Mouse (Mus musculus): ENCODE results near the gene Arhgap35.

The Arhgap35 gene

GRCm38 (mm10) chr7:16468115-16468514 is 146.7 kb downstream of the Arhgap35 start:
- in situ Hi-C loops (cut with MboI) = no loop called here

- in situ Hi-C loops (cut with MboI) = no loop called here
Observed at GRCm38 (mm10) chr7:16466565-16466964, 148.2 kb downstream of the Arhgap35 start.

GRCm38 (mm10) chr7:16465568-16465967 is 149.2 kb downstream of the Arhgap35 start:
- in situ Hi-C loops (cut with MboI) = no loop called here

- in situ Hi-C loops (cut with MboI) = no loop called here
Observed at GRCm38 (mm10) chr7:16465160-16465559, 149.6 kb downstream of the Arhgap35 start.

- in situ Hi-C loops (cut with MboI) = no loop called here
Observed at GRCm38 (mm10) chr7:16463214-16463613, 151.6 kb downstream of the Arhgap35 start.

- in situ Hi-C loops (cut with MboI) = no loop called here
Observed at GRCm38 (mm10) chr7:16461705-16462104, 153.1 kb downstream of the Arhgap35 start.

- in situ Hi-C loops (cut with MboI) = no loop called here
Observed at GRCm38 (mm10) chr7:16461151-16461550, 153.6 kb downstream of the Arhgap35 start.

GRCm38 (mm10) chr7:16460566-16460965 is 154.2 kb downstream of the Arhgap35 start:
- in situ Hi-C loops (cut with MboI) = no loop called here

GRCm38 (mm10) chr7:16456289-16456688 is 158.5 kb downstream of the Arhgap35 start:
- in situ Hi-C loops (cut with MboI) = no loop called here

GRCm38 (mm10) chr7:16455016-16455415 is 159.8 kb downstream of the Arhgap35 start:
- in situ Hi-C loops (cut with MboI) = no loop called here

- in situ Hi-C loops (cut with MboI) = no loop called here
Observed at GRCm38 (mm10) chr7:16453118-16453711, 161.6 kb downstream of the Arhgap35 start.

- in situ Hi-C loops (cut with MboI) = no loop called here
Observed at GRCm38 (mm10) chr7:16452587-16453073, 162.2 kb downstream of the Arhgap35 start, which contains the start of gene Tmem160. Tmem160 (plus strand) TSS chr7:16452779.

- in situ Hi-C loops (cut with MboI) = no loop called here
Observed at GRCm38 (mm10) chr7:16451656-16452055, 163.1 kb downstream of the Arhgap35 start.

Data from mature B cell (primary cell).